Mouse (Mus musculus) heart, adult 18-20 months (tissue): ENCODE measurements around the gene Trabd2b. TPM values are rescaled to one million over a fixed set of nuclear protein-coding genes. Genes with fewer than 3 reads are reported as not detected.
A peak's percentile ranks its signal among the peaks of the same experiment; 100 is the strongest.

Experiments
- DNase-seq, 2 experiments: peaks; one replicate each; pipeline ENCODE4 v3.0.0; 2021 to 2022; ENCODE audit warnings: mixed read lengths in 1 of 2
- total RNA-seq, 2 experiments: library from RNA; stranded (reverse); gene quantifications; 2 replicates each; pipeline ENCODE4 v1.2.3; 2021

Gene Trabd2b
- total RNA-seq, 2 experiments from 2014 or later, result 55.0 to 56.7 TPM

GRCm38 (mm10) chr4:114541221-114541620 is 134.7 kb downstream of the Trabd2b start:
- DNase-seq, result no peak

- no peak for DNase-seq
Measured at GRCm38 (mm10) chr4:114542136-114542535, 135.6 kb downstream of the Trabd2b start.

GRCm38 (mm10) chr4:114545481-114546200 is 139.1 kb downstream of the Trabd2b start:
- DNase-seq, result no peak

- peak; percentile 33 to 44 for DNase-seq
Measured at GRCm38 (mm10) chr4:114547658-114548448, 141.3 kb downstream of the Trabd2b start.

GRCm38 (mm10) chr4:114549487-114549886 is 143.0 kb downstream of the Trabd2b start:
- DNase-seq, result no peak

- DNase-seq, result no peak
Measured at GRCm38 (mm10) chr4:114550471-114551156, 144.1 kb downstream of the Trabd2b start.

- DNase-seq, result no peak
Measured at GRCm38 (mm10) chr4:114556880-114557279, 150.4 kb downstream of the Trabd2b start.

- no peak for DNase-seq
Measured at GRCm38 (mm10) chr4:114557731-114558130, 151.2 kb downstream of the Trabd2b start.

GRCm38 (mm10) chr4:114558487-114558886 is 152.0 kb downstream of the Trabd2b start:
- no peak for DNase-seq

- DNase-seq, result no peak
Measured at GRCm38 (mm10) chr4:114560638-114561216, 154.2 kb downstream of the Trabd2b start.

GRCm38 (mm10) chr4:114564131-114564695 is 157.7 kb downstream of the Trabd2b start:
- no peak for DNase-seq

- no peak for DNase-seq
Measured at GRCm38 (mm10) chr4:114567594-114567993, 161.1 kb downstream of the Trabd2b start.

GRCm38 (mm10) chr4:114568081-114568605 is 161.6 kb downstream of the Trabd2b start:
- DNase-seq, result no peak

- DNase-seq, result no peak
Measured at GRCm38 (mm10) chr4:114578153-114578950, 171.8 kb downstream of the Trabd2b start.

GRCm38 (mm10) chr4:114583546-114584144 is 177.1 kb downstream of the Trabd2b start:
- no peak for DNase-seq

GRCm38 (mm10) chr4:114584686-114585085 is 178.2 kb downstream of the Trabd2b start:
- DNase-seq, result peak; percentile 51 to 66

GRCm38 (mm10) chr4:114593554-114594215 is 187.2 kb downstream of the Trabd2b start:
- no peak for DNase-seq

GRCm38 (mm10) chr4:114595188-114595701 is 188.7 kb downstream of the Trabd2b start:
- DNase-seq, result peak; percentile 70 to 81

GRCm38 (mm10) chr4:114599121-114599520 is 192.6 kb downstream of the Trabd2b start:
- peak in 1 of 2 experiments; percentile 59 for DNase-seq
